9 mouse cellular contexts compared by ENCODE assay signal in genomic region chr6:23472686-23473085, GRCm38 (mm10).
DNase-seq lines count a peak whose midpoint lies in the region; ATAC-seq and TF ChIP-seq lines count a peak whose summit lies in the region.
"Had no signal": no experiment of that assay in that cellular context is flagged by ENCODE, and none has a peak within 500 bp of the region (broad histone marks: within the 10 kb centered on the region; RNA-seq: fewer than 3 reads in every experiment).

No protein-coding gene starts in this region.

- ATAC-seq in intestine, postnatal 0 days, result no peak
- ATAC-seq in intestine, embryonic 15.5 days, result no peak
- ATAC-seq in hindbrain, postnatal 0 days, result no peak

- peak; percentile 35 for DNase-seq in 416B (ENCODE audit: low read depth)
- DNase-seq in cerebellum, adult 11 months, result peak; percentile 38
- peak; percentile 44 for DNase-seq in hindbrain, postnatal 0 days (ENCODE audit: low spot score)
- DNase-seq in ovary, postnatal 14 days (ENCODE audit: low spot score), result no peak
- no peak for DNase-seq in B cell, adult 2 months
- DNase-seq in spleen, postnatal 14 days (ENCODE audit: low spot score in 2 of 2), result no peak

- H3K4me3 ChIP-seq in intestine, postnatal 0 days (ENCODE audit: low read depth, low read length), result no peak overlapping the region
- H3K4me3 ChIP-seq in intestine, embryonic 15.5 days (replicated peaks), result no peak overlapping the region
- H3K4me3 ChIP-seq in hindbrain, postnatal 0 days (ENCODE audit: low read length), result no peak overlapping the region
- H3K4me3 ChIP-seq: megakaryocyte, embryonic 14.5 days had no signal

- H3K4me1 ChIP-seq in intestine, postnatal 0 days (replicated peaks; ENCODE audit: control insufficient read depth, insufficient read depth, low read length), result no peaks in the 10 kb centered on the region
- H3K4me1 ChIP-seq in intestine, embryonic 15.5 days (replicated peaks), result no peaks in the 10 kb centered on the region
- H3K4me1 ChIP-seq in hindbrain, postnatal 0 days (ENCODE audit: insufficient read depth, low read length), result no peaks in the 10 kb centered on the region
- H3K4me1 ChIP-seq: megakaryocyte, embryonic 14.5 days had no signal

- no peaks in the 10 kb centered on the region for H3K36me3 ChIP-seq in intestine, postnatal 0 days (ENCODE audit: control insufficient read depth, insufficient read depth)
- H3K36me3 ChIP-seq in intestine, embryonic 15.5 days, result no peaks in the 10 kb centered on the region
- no peaks in the 10 kb centered on the region for H3K36me3 ChIP-seq in hindbrain, postnatal 0 days (ENCODE audit: insufficient read depth, low read length)

- TF ChIP-seq CTCF in intestine, postnatal 0 days (IDR thresholded peaks at IDR 0.05; ENCODE audit: low read depth), result peak; percentile 58
- peak; percentile 49 for TF ChIP-seq CTCF in hindbrain, postnatal 0 days (IDR thresholded peaks at IDR 0.05; ENCODE audit: low read depth)

- H3K9ac ChIP-seq in intestine, postnatal 0 days (ENCODE audit: low read depth, low read length), result no peak overlapping the region
- H3K9ac ChIP-seq in intestine, embryonic 15.5 days, result no peak overlapping the region
- no peak overlapping the region for H3K9ac ChIP-seq in hindbrain, postnatal 0 days (replicated peaks; ENCODE audit: low read length)

- WGBS in intestine, postnatal 0 days, result 54% methylated on average over 2 of the region's 2 CpGs
- WGBS in intestine, embryonic 15.5 days, result 63% methylated on average over 2 of the region's 2 CpGs
- 68% methylated on average over 2 of the region's 2 CpGs for WGBS in hindbrain, postnatal 0 days

- no peak overlapping the region for H3K4me2 ChIP-seq in intestine, postnatal 0 days (replicated peaks; ENCODE audit: low read depth)
- no peak overlapping the region for H3K4me2 ChIP-seq in intestine, embryonic 15.5 days (replicated peaks)
- no peak overlapping the region for H3K4me2 ChIP-seq in hindbrain, postnatal 0 days (ENCODE audit: low read depth, low read length)

- H3K9me3 ChIP-seq in intestine, postnatal 0 days (ENCODE audit: control insufficient read depth), result no peaks in the 10 kb centered on the region
- H3K9me3 ChIP-seq in intestine, embryonic 15.5 days, result no peaks in the 10 kb centered on the region
- no peaks in the 10 kb centered on the region for H3K9me3 ChIP-seq in hindbrain, postnatal 0 days (ENCODE audit: low read length)
- H3K9me3 ChIP-seq: megakaryocyte, embryonic 14.5 days had no signal

- H3K27ac ChIP-seq in intestine, postnatal 0 days (ENCODE audit: low read depth, low read length), result no peak overlapping the region
- H3K27ac ChIP-seq in intestine, embryonic 15.5 days, result no peak overlapping the region
- no peak overlapping the region for H3K27ac ChIP-seq in hindbrain, postnatal 0 days

- no peaks in the 10 kb centered on the region for H3K27me3 ChIP-seq in intestine, postnatal 0 days (replicated peaks; ENCODE audit: control insufficient read depth, insufficient read depth, low read length)
- H3K27me3 ChIP-seq in intestine, embryonic 15.5 days (replicated peaks), result no peaks in the 10 kb centered on the region
- no peaks in the 10 kb centered on the region for H3K27me3 ChIP-seq in hindbrain, postnatal 0 days (ENCODE audit: insufficient read depth, low read length)
- H3K27me3 ChIP-seq: megakaryocyte, embryonic 14.5 days had no signal

Comparison
In these comparisons a context has a peak if more than half of its experiments do, and no peak if none do; other contexts are left out.
1. DNase-seq: peak in 416B (single experiment), cerebellum, adult 11 months (single experiment) and hindbrain, postnatal 0 days (single experiment); none in ovary, postnatal 14 days (single experiment), B cell, adult 2 months (0 of 2) and spleen, postnatal 14 days (0 of 2).